Mouse (Mus musculus) left cerebral cortex, postnatal 14 days (tissue): ENCODE data around the gene Gimap3. TPM values are rescaled to one million over a fixed set of nuclear protein-coding genes. Genes with fewer than 3 reads are reported as not detected.

ENCODE experiments used
- DNase-seq, 2 experiments: peaks; one replicate each; pipeline ENCODE4 v3.0.0; 2021 to 2022; ENCODE audit warnings: low spot score in 2 of 2, mixed read lengths in 1 of 2
- intact Hi-C: fragments of 180-260 bp; cut with DNase I; formaldehyde crosslinking; loops from one replicate; pipeline ENCODE4 v1.15.1; 2025
- total RNA-seq, 2 experiments: library from RNA; stranded (reverse); gene quantifications; 2 replicates each; pipeline ENCODE4 v1.2.3; 2021

Gimap3 gene
- total RNA-seq, 2 experiments from 2014 or later = not detected

GRCm38 (mm10) chr6:48745959-48746889 lies 24.4 kb downstream of the Gimap3 start, which contains the start of gene Gimap5:
Gimap5 (plus strand) TSS chr6:48746197.
- peak in 1 of 2 experiments; percentile 36 for DNase-seq
- intact Hi-C loops = no loop called here

- no peak for DNase-seq
- intact Hi-C loops = no loop called here
Observed at GRCm38 (mm10) chr6:48745490-48745889, 25.2 kb downstream of the Gimap3 start.

- DNase-seq = peak in 1 of 2 experiments; percentile 6
- intact Hi-C loops = no loop called here
Observed at GRCm38 (mm10) chr6:48742422-48743351, 28.0 kb downstream of the Gimap3 start.

GRCm38 (mm10) chr6:48741711-48742206 lies 28.9 kb downstream of the Gimap3 start:
- DNase-seq = no peak
- intact Hi-C loops = no loop called here

GRCm38 (mm10) chr6:48741273-48741672 lies 29.4 kb downstream of the Gimap3 start:
- intact Hi-C loops = no loop called here
- DNase-seq = no peak

- intact Hi-C loops = no loop called here
- no peak for DNase-seq
Observed at GRCm38 (mm10) chr6:48740501-48741169, 30.0 kb downstream of the Gimap3 start.

- intact Hi-C loops = no loop called here
Observed at GRCm38 (mm10) chr6:48739780-48740055, 30.9 kb downstream of the Gimap3 start.

GRCm38 (mm10) chr6:48738961-48739779 lies 31.5 kb downstream of the Gimap3 start, which contains the start of gene Gimap1:
Gimap1 (plus strand) TSS chr6:48739054.
- no peak for DNase-seq
- intact Hi-C loops = no loop called here

More at GRCm38 (mm10) chr6:48739780-48740055, 30.9 kb downstream of the Gimap3 start:
- no peak for DNase-seq

GRCm38 (mm10) chr6:48737688-48738087 lies 33.0 kb downstream of the Gimap3 start:
- intact Hi-C loops = no loop called here
- no peak for DNase-seq

GRCm38 (mm10) chr6:48737053-48737452 lies 33.6 kb downstream of the Gimap3 start:
- intact Hi-C loops = no loop called here
- no peak for DNase-seq

- intact Hi-C loops = no loop called here
- no peak for DNase-seq
Observed at GRCm38 (mm10) chr6:48733660-48734059, 37.0 kb downstream of the Gimap3 start.

GRCm38 (mm10) chr6:48732864-48733304 lies 37.8 kb downstream of the Gimap3 start:
- no peak for DNase-seq
- intact Hi-C loops = no loop called here

- intact Hi-C loops = no loop called here
- DNase-seq = no peak
Observed at GRCm38 (mm10) chr6:48727761-48728160, 42.9 kb downstream of the Gimap3 start.

GRCm38 (mm10) chr6:48725476-48725875 lies 45.2 kb downstream of the Gimap3 start:
- peak; percentile 9 to 51 for DNase-seq
- intact Hi-C loops = no loop called here

- no peak for DNase-seq
- intact Hi-C loops = no loop called here
Observed at GRCm38 (mm10) chr6:48723468-48723867, 47.2 kb downstream of the Gimap3 start.

- intact Hi-C loops = no loop called here
- DNase-seq = no peak
Observed at GRCm38 (mm10) chr6:48720326-48720725, 50.3 kb downstream of the Gimap3 start.

GRCm38 (mm10) chr6:48718455-48718854 lies 52.2 kb downstream of the Gimap3 start, which contains the start of the genes Gm28053 and Gimap7:
Gm28053 (plus strand) TSS chr6:48718607.
Gimap7 (plus strand) TSS chr6:48718621.
- intact Hi-C loops = no loop called here
- no peak for DNase-seq
